Mouse (Mus musculus): ENCODE results near the gene Sh2b1. TPM values are rescaled to one million over a fixed set of nuclear protein-coding genes. Genes with fewer than 3 reads are reported as not detected.

Sh2b1 gene
- polyA plus RNA-seq, 1 experiment from 2014 or later: 60.9 TPM

GRCm38 (mm10) chr7:126463547-126463946, 11.7 kb downstream of the Sh2b1 start:
- H3K27ac ChIP-seq (replicated peaks): no peak overlapping the region

GRCm38 (mm10) chr7:126463004-126463403, 12.2 kb downstream of the Sh2b1 start, which contains the start of gene Atp2a1:
TSS of gene Atp2a1 (minus strand) at chr7:126463108.
- H3K9ac ChIP-seq (replicated peaks): no peak within 1 kb of the TSS
- H3K4me2 ChIP-seq (replicated peaks): no peak within 1 kb of the TSS
- no peaks in the 10 kb centered on the region for H3K4me1 ChIP-seq
- H3K4me3 ChIP-seq: no peak within 1 kb of the TSS
- no peak for ATAC-seq (ENCODE audit: low FRiP score, low read depth)
- H3K9me3 ChIP-seq: no peaks in the 10 kb centered on the region
- 0 out of 2 replicates have a peak, but pooled peaks cover 3% of the 10 kb centered on the region for H3K27me3 ChIP-seq
- H3K36me3 ChIP-seq: peaks cover 20% of the 10 kb centered on the region
- no peak within 1 kb of the TSS for H3K27ac ChIP-seq (replicated peaks)
- 40% methylated on average over 5 of the region's 5 CpGs for WGBS

More at GRCm38 (mm10) chr7:126463547-126463946, 11.7 kb downstream of the Sh2b1 start:
- no peaks in the 10 kb centered on the region for H3K4me1 ChIP-seq
- H3K27me3 ChIP-seq: 0 out of 2 replicates have a peak, but pooled peaks cover 3% of the 10 kb centered on the region
- H3K9ac ChIP-seq (replicated peaks): no peak overlapping the region
- WGBS: 64% methylated on average over 4 of the region's 4 CpGs
- H3K36me3 ChIP-seq: peaks cover 26% of the 10 kb centered on the region
- H3K4me3 ChIP-seq: no peak overlapping the region
- H3K4me2 ChIP-seq (replicated peaks): no peak overlapping the region
- H3K9me3 ChIP-seq: no peaks in the 10 kb centered on the region
- ATAC-seq (ENCODE audit: low FRiP score, low read depth): no peak

GRCm38 (mm10) chr7:126461626-126462025, 13.6 kb downstream of the Sh2b1 start:
- Histone ChIP-seq H3K9ac (replicated peaks) (no peak overlapping the region), H3K4me2 (replicated peaks) (no peak overlapping the region), H3K4me1 (no peaks in the 10 kb centered on the region), H3K36me3 (peaks cover 7% of the 10 kb centered on the region; the same call in 1 of the 2 replicates), H3K4me3 (no peak overlapping the region), H3K27me3 (0 out of 2 replicates have a peak, but pooled peaks cover 3% of the 10 kb centered on the region), H3K9me3 (no peaks in the 10 kb centered on the region), H3K27ac (replicated peaks) (no peak overlapping the region)
- WGBS: 74% methylated on average over 3 of the region's 3 CpGs
- ATAC-seq (ENCODE audit: low FRiP score, low read depth): no peak

GRCm38 (mm10) chr7:126460623-126461399, 14.4 kb downstream of the Sh2b1 start:
- no peak for ATAC-seq (ENCODE audit: low FRiP score, low read depth)
- Histone ChIP-seq H3K4me2 (replicated peaks) (no peak overlapping the region), H3K36me3 (no peaks in the 10 kb centered on the region; the same call in 1 of the 2 replicates), H3K27ac (replicated peaks) (no peak overlapping the region), H3K4me1 (no peaks in the 10 kb centered on the region), H3K4me3 (no peak overlapping the region), H3K9ac (replicated peaks) (no peak overlapping the region), H3K9me3 (no peaks in the 10 kb centered on the region), H3K27me3 (0 out of 2 replicates have a peak, but pooled peaks cover 3% of the 10 kb centered on the region)
- 64% methylated on average over 10 of the region's 10 CpGs for WGBS

GRCm38 (mm10) chr7:126458844-126459618, 16.2 kb downstream of the Sh2b1 start:
- H3K4me2 ChIP-seq (replicated peaks): no peak overlapping the region
- H3K27ac ChIP-seq (replicated peaks): no peak overlapping the region
- no peak overlapping the region for H3K9ac ChIP-seq (replicated peaks)
- no peaks in the 10 kb centered on the region for H3K4me1 ChIP-seq
- no peaks in the 10 kb centered on the region for H3K36me3 ChIP-seq
- H3K27me3 ChIP-seq: 0 out of 2 replicates have a peak, but pooled peaks cover 3% of the 10 kb centered on the region
- no peaks in the 10 kb centered on the region for H3K9me3 ChIP-seq
- H3K4me3 ChIP-seq: no peak overlapping the region
- 85% methylated on average over 11 of the region's 11 CpGs for WGBS
- ATAC-seq (ENCODE audit: low FRiP score, low read depth): no peak

GRCm38 (mm10) chr7:126458225-126458624, 17.0 kb downstream of the Sh2b1 start:
- Histone ChIP-seq H3K4me2 (replicated peaks) (no peak overlapping the region), H3K27me3 (0 out of 2 replicates have a peak, but pooled peaks cover 3% of the 10 kb centered on the region), H3K9me3 (no peaks in the 10 kb centered on the region), H3K36me3 (no peaks in the 10 kb centered on the region), H3K4me1 (no peaks in the 10 kb centered on the region), H3K4me3 (no peak overlapping the region), H3K27ac (replicated peaks) (no peak overlapping the region), H3K9ac (replicated peaks) (no peak overlapping the region)
- WGBS: 78% methylated on average over 5 of the region's 5 CpGs
- ATAC-seq (ENCODE audit: low FRiP score, low read depth): no peak

- Histone ChIP-seq H3K4me2 (replicated peaks) (no peak overlapping the region), H3K4me3 (no peak overlapping the region), H3K27me3 (0 out of 2 replicates have a peak, but pooled peaks cover 3% of the 10 kb centered on the region), H3K4me1 (no peaks in the 10 kb centered on the region), H3K36me3 (no peaks in the 10 kb centered on the region), H3K9me3 (no peaks in the 10 kb centered on the region), H3K9ac (replicated peaks) (no peak overlapping the region), H3K27ac (replicated peaks) (no peak overlapping the region)
- 91% methylated on average over 17 of the region's 17 CpGs for WGBS
- ATAC-seq (ENCODE audit: low FRiP score, low read depth): no peak
Measured at GRCm38 (mm10) chr7:126456382-126457266, 18.6 kb downstream of the Sh2b1 start.

- no peaks in the 10 kb centered on the region for H3K27me3 ChIP-seq
- no peak overlapping the region for H3K4me3 ChIP-seq
- H3K27ac ChIP-seq (replicated peaks): no peak overlapping the region
- H3K36me3 ChIP-seq: no peaks in the 10 kb centered on the region
- H3K9me3 ChIP-seq: no peaks in the 10 kb centered on the region
- WGBS: 80% methylated on average over 2 of the region's 2 CpGs
- no peak for ATAC-seq (ENCODE audit: low FRiP score, low read depth)
- no peaks in the 10 kb centered on the region for H3K4me1 ChIP-seq
- no peak overlapping the region for H3K4me2 ChIP-seq (replicated peaks)
- no peak overlapping the region for H3K9ac ChIP-seq (replicated peaks)
Measured at GRCm38 (mm10) chr7:126455242-126455641, 20.0 kb downstream of the Sh2b1 start.

- no peaks in the 10 kb centered on the region for H3K4me1 ChIP-seq
- WGBS: 91% methylated on average over 7 of the region's 7 CpGs
- no peaks in the 10 kb centered on the region for H3K9me3 ChIP-seq
- H3K36me3 ChIP-seq: no peaks in the 10 kb centered on the region
- H3K27me3 ChIP-seq: no peaks in the 10 kb centered on the region
- H3K4me3 ChIP-seq: no peak overlapping the region
- no peak overlapping the region for H3K27ac ChIP-seq (replicated peaks)
- H3K4me2 ChIP-seq (replicated peaks): no peak overlapping the region
- no peak overlapping the region for H3K9ac ChIP-seq (replicated peaks)
- no peak for ATAC-seq (ENCODE audit: low FRiP score, low read depth)
Measured at GRCm38 (mm10) chr7:126453861-126454260, 21.4 kb downstream of the Sh2b1 start.

GRCm38 (mm10) chr7:126452244-126452643, 23.0 kb downstream of the Sh2b1 start:
- Histone ChIP-seq H3K4me2 (replicated peaks) (no peak overlapping the region), H3K4me3 (no peak overlapping the region), H3K4me1 (no peaks in the 10 kb centered on the region), H3K27ac (replicated peaks) (no peak overlapping the region), H3K9ac (replicated peaks) (no peak overlapping the region), H3K36me3 (peaks cover 7% of the 10 kb centered on the region), H3K27me3 (no peaks in the 10 kb centered on the region), H3K9me3 (no peaks in the 10 kb centered on the region)
- 91% methylated on average over 3 of the region's 3 CpGs for WGBS
- no peak for ATAC-seq (ENCODE audit: low FRiP score, low read depth)

GRCm38 (mm10) chr7:126450641-126451040, 24.6 kb downstream of the Sh2b1 start:
- WGBS: 94% methylated on average over 6 of the region's 6 CpGs
- no peak for ATAC-seq (ENCODE audit: low FRiP score, low read depth)

More at GRCm38 (mm10) chr7:126450641-126451040, 24.6 kb downstream of the Sh2b1 start:
- Histone ChIP-seq H3K27ac (replicated peaks) (no peak overlapping the region), H3K4me3 (no peak overlapping the region), H3K4me2 (replicated peaks) (no peak overlapping the region), H3K9ac (replicated peaks) (no peak overlapping the region), H3K9me3 (no peaks in the 10 kb centered on the region), H3K4me1 (no peaks in the 10 kb centered on the region), H3K27me3 (no peaks in the 10 kb centered on the region), H3K36me3 (peaks cover 16% of the 10 kb centered on the region)
